Mouse (Mus musculus) bone marrow, adult 2 months (tissue): ENCODE measurements around the gene Kcnh1. TPM values are rescaled to one million over a fixed set of nuclear protein-coding genes. Genes with fewer than 3 reads are reported as not detected.

Experiments
- H3K27ac ChIP-seq: fragments of 200-500 bp; 2 replicates; pipeline ENCODE4 v1.5.1; 2012; ENCODE audit warnings: low read depth, mild to moderate bottlenecking, control low read depth, inconsistent platforms, low read length; ENCODE audit not compliant: control insufficient read depth, poor library complexity, insufficient read depth
- H3K4me1 ChIP-seq: fragments of 200-500 bp; 2 replicates; pipeline ENCODE4 v1.6.1; 2011; ENCODE audit warnings: low read length; ENCODE audit not compliant: control insufficient read depth, insufficient read depth
- H3K4me3 ChIP-seq: fragments of 200-500 bp; replicated peaks from 2 replicates; pipeline ENCODE3; 2011; ENCODE audit warnings: mild to moderate bottlenecking, low read depth, low read length, control low read depth; ENCODE audit not compliant: control insufficient read depth
- CTCF ChIP-seq: fragments of 200-500 bp; IDR thresholded peaks from 2 replicates; pipeline ENCODE4 v1.5.1; 2011; ENCODE audit warnings: low read length, control low read depth; ENCODE audit not compliant: control insufficient read depth, insufficient read depth
- POLR2A ChIP-seq: fragments of 200-500 bp; IDR thresholded peaks from 2 replicates; pipeline ENCODE4 v1.6.1; 2011; ENCODE audit warnings: low read depth, mild to moderate bottlenecking, control low read depth, low read length, borderline replicate concordance; ENCODE audit not compliant: control insufficient read depth
- WGBS: fragments of 180-500 bp; shearing (Covaris S2); methylation state at CpG from one replicate; pipeline ENCODE4 v1.1.7; 2018; 5-methylcytosine and 5-hydroxymethylcytosine counted together
- polyA plus RNA-seq: library from polyadenylated mRNA; stranded (reverse); fragments of >200 nt; gene quantifications from 2 replicates; pipeline ENCODE4 v1.2.4, GENCODE M21; 2011; ENCODE audit warnings: low replicate concordance; ENCODE audit not compliant: missing spikeins, insufficient read depth, insufficient read length

Gene Kcnh1
- polyA plus RNA-seq, 1 experiment, result 0.27 TPM

GRCm38 (mm10) chr1:192405136-192405535 lies 214.6 kb downstream of the Kcnh1 start:
- no peak overlapping the region for H3K27ac ChIP-seq
- H3K4me1 ChIP-seq, result no peaks in the 10 kb centered on the region
- no peak overlapping the region for H3K4me3 ChIP-seq
- WGBS, result 73% methylated on average over 4 of the region's 4 CpGs
- TF ChIP-seq POLR2A (no peak), CTCF (no peak)

- TF ChIP-seq POLR2A, result no peak
- no peak for TF ChIP-seq CTCF
- 83% methylated on average over 5 of the region's 5 CpGs for WGBS
- Histone ChIP-seq H3K4me1 (no peaks in the 10 kb centered on the region), H3K27ac (no peak overlapping the region), H3K4me3 (no peak overlapping the region)
These were observed 216.0 kb downstream of the Kcnh1 start for GRCm38 (mm10) chr1:192406589-192406988.

- WGBS, result 37% methylated on average over 3 of the region's 3 CpGs
These were observed 225.2 kb downstream of the Kcnh1 start for GRCm38 (mm10) chr1:192415813-192416212.

GRCm38 (mm10) chr1:192416241-192416821 lies 225.8 kb downstream of the Kcnh1 start:
- TF ChIP-seq POLR2A (no peak), CTCF (no peak)
- Histone ChIP-seq H3K4me1 (no peaks in the 10 kb centered on the region; the same call in 1 of the 2 replicates), H3K27ac (no peak overlapping the region), H3K4me3 (no peak overlapping the region)
- WGBS, result 65% methylated on average over 9 of the region's 9 CpGs

More at GRCm38 (mm10) chr1:192415813-192416212, 225.2 kb downstream of the Kcnh1 start:
- TF ChIP-seq POLR2A (no peak), CTCF (no peak)
- Histone ChIP-seq H3K4me3 (no peak overlapping the region), H3K27ac (no peak overlapping the region), H3K4me1 (no peaks in the 10 kb centered on the region; the same call in 1 of the 2 replicates)

GRCm38 (mm10) chr1:192419176-192419575 lies 228.6 kb downstream of the Kcnh1 start:
- no peak overlapping the region for H3K4me3 ChIP-seq
- WGBS, result 80% methylated on average over 5 of the region's 5 CpGs
- TF ChIP-seq CTCF (no peak), POLR2A (no peak)
- H3K4me1 ChIP-seq, result no peaks in the 10 kb centered on the region; the same call in 1 of the 2 replicates
- no peak overlapping the region for H3K27ac ChIP-seq

- H3K4me3 ChIP-seq, result no peak overlapping the region
- H3K4me1 ChIP-seq, result no peaks in the 10 kb centered on the region
- H3K27ac ChIP-seq, result no peak overlapping the region
- WGBS, result 83% methylated on average over 14 of the region's 14 CpGs
- TF ChIP-seq POLR2A, result no peak
- TF ChIP-seq CTCF, result no peak
These were observed 231.0 kb downstream of the Kcnh1 start for GRCm38 (mm10) chr1:192421377-192422166.

GRCm38 (mm10) chr1:192431423-192431822 lies 240.8 kb downstream of the Kcnh1 start:
- TF ChIP-seq POLR2A (no peak), CTCF (no peak)

GRCm38 (mm10) chr1:192435503-192435902 lies 244.9 kb downstream of the Kcnh1 start:
- Histone ChIP-seq H3K4me3 (no peak overlapping the region), H3K4me1 (no peaks in the 10 kb centered on the region), H3K27ac (no peak overlapping the region)
- WGBS, result 67% methylated on average over 2 of the region's 2 CpGs
- TF ChIP-seq CTCF, result no peak

More at GRCm38 (mm10) chr1:192431423-192431822, 240.8 kb downstream of the Kcnh1 start:
- H3K27ac ChIP-seq, result no peak overlapping the region
- H3K4me3 ChIP-seq, result no peak overlapping the region
- WGBS, result 85% methylated on average over 2 of the region's 2 CpGs
- H3K4me1 ChIP-seq, result no peaks in the 10 kb centered on the region
